Mouse (Mus musculus) left cerebral cortex, postnatal 10 days (tissue): ENCODE results near the gene Ntrk3. TPM values are rescaled to one million over a fixed set of nuclear protein-coding genes. Genes with fewer than 3 reads are reported as not detected.

Experiments used
- DNase-seq, 2 experiments: peaks; one replicate each; pipeline ENCODE4 v3.0.0; 2021 to 2022; ENCODE audit warnings: low spot score in 2 of 2, mixed read lengths in 1 of 2; ENCODE audit errors: extremely low spot score in 1 of 2
- intact Hi-C: fragments of 180-260 bp; cut with DNase I; formaldehyde crosslinking; loops from one replicate; pipeline ENCODE4 v1.15.1; 2025
- total RNA-seq, 2 experiments: library from RNA; stranded (reverse); gene quantifications; 2 replicates each; pipeline ENCODE4 v1.2.3; 2021

Gene Ntrk3
- total RNA-seq, 2 experiments from 2014 or later, result 125 to 130 TPM

GRCm38 (mm10) chr7:78433617-78434144, 304.1 kb downstream of the Ntrk3 start:
- DNase-seq, result no peak
- intact Hi-C loops, result no loop called here

GRCm38 (mm10) chr7:78431611-78432010, 306.2 kb downstream of the Ntrk3 start:
- DNase-seq, result no peak

GRCm38 (mm10) chr7:78412172-78412571, 325.6 kb downstream of the Ntrk3 start:
- DNase-seq, result no peak
- intact Hi-C loops, result no loop called here

More at GRCm38 (mm10) chr7:78431611-78432010, 306.2 kb downstream of the Ntrk3 start:
- intact Hi-C loops, result no loop called here

GRCm38 (mm10) chr7:78409970-78410369, 327.8 kb downstream of the Ntrk3 start:
- no peak for DNase-seq
- intact Hi-C loops, result no loop called here

GRCm38 (mm10) chr7:78406641-78407291, 331.0 kb downstream of the Ntrk3 start:
- DNase-seq, result no peak
- intact Hi-C loops, result no loop called here

- no peak for DNase-seq
- intact Hi-C loops, result no loop called here
These were observed 333.3 kb downstream of the Ntrk3 start for GRCm38 (mm10) chr7:78404481-78404880.

- intact Hi-C loops, result no loop called here
These were observed 335.3 kb downstream of the Ntrk3 start for GRCm38 (mm10) chr7:78402495-78402894.

GRCm38 (mm10) chr7:78400219-78400618, 337.6 kb downstream of the Ntrk3 start:
- DNase-seq, result no peak
- intact Hi-C loops, result no loop called here

More at GRCm38 (mm10) chr7:78402495-78402894, 335.3 kb downstream of the Ntrk3 start:
- DNase-seq, result no peak

GRCm38 (mm10) chr7:78398377-78398776, 339.4 kb downstream of the Ntrk3 start:
- intact Hi-C loops, result no loop called here
- DNase-seq, result no peak

GRCm38 (mm10) chr7:78397215-78397614, 340.6 kb downstream of the Ntrk3 start:
- DNase-seq, result no peak
- intact Hi-C loops, result no loop called here

GRCm38 (mm10) chr7:78390019-78390418, 347.8 kb downstream of the Ntrk3 start:
- intact Hi-C loops, result no loop called here
- DNase-seq, result no peak

GRCm38 (mm10) chr7:78388101-78388500, 349.7 kb downstream of the Ntrk3 start:
- no peak for DNase-seq
- intact Hi-C loops, result no loop called here

GRCm38 (mm10) chr7:78385971-78386370, 351.8 kb downstream of the Ntrk3 start:
- intact Hi-C loops, result no loop called here
- no peak for DNase-seq

GRCm38 (mm10) chr7:78384111-78384510, 353.7 kb downstream of the Ntrk3 start:
- no peak for DNase-seq
- intact Hi-C loops, result no loop called here

GRCm38 (mm10) chr7:78382126-78382525, 355.7 kb downstream of the Ntrk3 start:
- DNase-seq, result no peak
- intact Hi-C loops, result no loop called here

- no peak for DNase-seq
- intact Hi-C loops, result no loop called here
These were observed 358.0 kb downstream of the Ntrk3 start for GRCm38 (mm10) chr7:78379784-78380183.

GRCm38 (mm10) chr7:78378306-78378705, 359.5 kb downstream of the Ntrk3 start:
- no peak for DNase-seq

GRCm38 (mm10) chr7:78376875-78377274, 360.9 kb downstream of the Ntrk3 start:
- DNase-seq, result no peak
- intact Hi-C loops, result no loop called here

More at GRCm38 (mm10) chr7:78378306-78378705, 359.5 kb downstream of the Ntrk3 start:
- intact Hi-C loops, result no loop called here

GRCm38 (mm10) chr7:78361341-78362309, 376.2 kb downstream of the Ntrk3 start:
- intact Hi-C loops, result no loop called here

GRCm38 (mm10) chr7:78347464-78347863, 390.3 kb downstream of the Ntrk3 start:
- intact Hi-C loops, result no loop called here
- DNase-seq, result no peak

More at GRCm38 (mm10) chr7:78361341-78362309, 376.2 kb downstream of the Ntrk3 start:
- DNase-seq, result no peak
